Mouse (Mus musculus) forebrain, embryonic 12.5 days (tissue): ENCODE measurements at regions not wholly inside any gene's neighbourhood (a gene's known extent, or its start where the extent isn't known, plus 50 kb on each side); places are given as distances from the start of the nearest gene placed in this dataset.

Experiments used
- ATAC-seq: fragments of 200-750 bp; cut with Nextera tagmentation; 2 replicates; pipeline ENCODE4 v1.8.0; 2017; ENCODE audit warnings: moderate TSS enrichment; ENCODE audit not compliant: low FRiP score
- H3K27ac ChIP-seq: fragments of 300-500 bp; sonication (generic); 2 replicates; pipeline ENCODE4 v1.5.1; 2016; ENCODE audit warnings: mild to moderate bottlenecking
- H3K27me3 ChIP-seq: fragments of 300-500 bp; sonication (generic); 2 replicates; pipeline ENCODE4 v1.6.1; 2016; ENCODE audit warnings: mild to moderate bottlenecking
- H3K36me3 ChIP-seq: fragments of 300-500 bp; sonication (generic); replicated peaks from 2 replicates; pipeline ENCODE4 v1.6.1; 2016; ENCODE audit warnings: mild to moderate bottlenecking
- H3K4me1 ChIP-seq: fragments of 300-500 bp; sonication (generic); 2 replicates; pipeline ENCODE4 v1.6.1; 2016
- H3K4me2 ChIP-seq: fragments of 300-500 bp; sonication (generic); 2 replicates; pipeline ENCODE4 v1.6.1; 2016; ENCODE audit warnings: mild to moderate bottlenecking, moderate library complexity
- H3K4me3 ChIP-seq: fragments of 300-500 bp; sonication (generic); replicated peaks from 2 replicates; pipeline ENCODE4 v1.5.1; 2016; ENCODE audit warnings: mild to moderate bottlenecking
- H3K9ac ChIP-seq: fragments of 300-500 bp; sonication (generic); 2 replicates; pipeline ENCODE4 v1.6.1; 2016; ENCODE audit warnings: mild to moderate bottlenecking
- H3K9me3 ChIP-seq: fragments of 300-500 bp; sonication (generic); 2 replicates; pipeline ENCODE4 v1.6.1; 2016
- WGBS: fragments of 180-500 bp; shearing (Covaris S2); methylation state at CpG from one replicate; pipeline ENCODE4 v1.1.7; 2016; 5-methylcytosine and 5-hydroxymethylcytosine counted together

DNA sequence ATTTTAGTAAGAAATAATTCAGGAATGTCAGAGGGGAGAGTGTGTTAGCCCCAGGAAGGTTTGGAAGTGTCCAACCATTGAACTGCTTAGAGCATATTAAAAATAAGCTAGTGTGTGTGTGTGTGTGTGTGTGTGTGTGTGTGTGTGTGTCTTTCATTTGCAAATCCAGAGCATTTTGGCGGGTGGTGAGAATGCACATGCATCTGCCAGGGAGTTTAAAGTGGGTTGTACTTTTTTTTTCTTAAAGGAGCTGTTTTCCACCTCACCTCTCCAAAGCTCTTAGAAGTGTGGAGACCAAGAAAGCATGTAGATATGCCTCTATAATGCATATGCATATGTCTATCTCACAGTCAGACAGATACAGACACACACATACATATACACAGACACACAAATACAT lies 267.6 kb upstream of the Pfn2 start:
- H3K9ac ChIP-seq: no peak overlapping the region
- H3K4me1 ChIP-seq: peaks cover 7% of the 10 kb centered on the region; the same call in 1 of the 2 replicates
- H3K36me3 ChIP-seq: no peaks in the 10 kb centered on the region
- no peak overlapping the region for H3K4me3 ChIP-seq
- H3K27me3 ChIP-seq: no peaks in the 10 kb centered on the region
- no peak overlapping the region for H3K4me2 ChIP-seq
- 83% methylated on average over 1 of the region's 1 CpGs for WGBS
- ATAC-seq: no peak
- H3K27ac ChIP-seq: no peak overlapping the region
- no peaks in the 10 kb centered on the region for H3K9me3 ChIP-seq

DNA sequence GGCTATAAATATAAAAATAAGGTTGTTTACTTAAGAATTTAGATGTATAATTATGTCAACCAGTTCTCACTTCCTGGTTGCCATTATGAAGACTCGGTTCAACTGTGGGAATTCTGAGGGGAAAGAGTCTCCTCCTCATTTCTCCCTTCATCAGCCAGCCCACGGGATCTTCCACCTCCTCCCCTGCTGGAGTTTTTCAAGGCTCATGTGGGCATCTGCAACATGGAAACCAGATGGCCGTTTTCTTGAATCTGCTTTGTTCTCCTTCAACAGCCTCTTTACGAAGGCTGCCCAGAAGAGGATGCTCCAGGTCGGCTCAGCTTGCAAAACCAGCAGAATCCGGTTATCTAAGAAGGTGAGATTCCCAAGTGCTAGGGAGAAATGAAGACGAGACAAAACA lies 269.0 kb upstream of the Pfn2 start:
- no peak overlapping the region for H3K4me2 ChIP-seq
- no peak for ATAC-seq
- H3K4me3 ChIP-seq: no peak overlapping the region
- H3K27ac ChIP-seq: no peak overlapping the region
- H3K4me1 ChIP-seq: peaks cover 7% of the 10 kb centered on the region; the same call in 1 of the 2 replicates
- H3K9me3 ChIP-seq: no peaks in the 10 kb centered on the region
- H3K27me3 ChIP-seq: no peaks in the 10 kb centered on the region
- no peaks in the 10 kb centered on the region for H3K36me3 ChIP-seq
- no peak overlapping the region for H3K9ac ChIP-seq
- WGBS: 83% methylated on average over 7 of the region's 7 CpGs

DNA sequence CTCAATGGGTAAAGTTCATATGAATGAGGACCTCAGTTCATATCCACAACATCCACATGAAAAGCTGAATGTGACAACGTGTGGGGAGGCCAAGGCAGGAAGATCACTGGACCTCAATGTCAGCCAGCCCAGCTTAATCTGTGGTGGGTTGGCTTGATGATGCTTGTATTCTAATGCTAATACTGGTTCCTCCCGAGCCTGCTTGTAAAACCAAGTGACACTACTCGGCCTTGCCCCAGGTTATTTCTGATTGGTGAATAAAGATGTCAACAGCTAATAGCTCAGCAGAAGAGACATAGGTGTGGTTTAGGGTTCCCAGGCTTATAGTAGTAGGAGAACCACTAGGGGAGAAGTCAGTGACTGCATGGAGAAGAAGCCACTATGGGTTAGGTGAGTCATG lies 272.2 kb upstream of the Pfn2 start:
- no peaks in the 10 kb centered on the region for H3K9me3 ChIP-seq
- no peak overlapping the region for H3K4me2 ChIP-seq
- no peaks in the 10 kb centered on the region for H3K36me3 ChIP-seq
- ATAC-seq: no peak
- 63% methylated on average over 3 of the region's 3 CpGs for WGBS
- H3K9ac ChIP-seq: no peak overlapping the region
- no peak overlapping the region for H3K4me3 ChIP-seq
- H3K4me1 ChIP-seq: no peaks in the 10 kb centered on the region
- H3K27ac ChIP-seq: no peak overlapping the region
- H3K27me3 ChIP-seq: no peaks in the 10 kb centered on the region

DNA sequence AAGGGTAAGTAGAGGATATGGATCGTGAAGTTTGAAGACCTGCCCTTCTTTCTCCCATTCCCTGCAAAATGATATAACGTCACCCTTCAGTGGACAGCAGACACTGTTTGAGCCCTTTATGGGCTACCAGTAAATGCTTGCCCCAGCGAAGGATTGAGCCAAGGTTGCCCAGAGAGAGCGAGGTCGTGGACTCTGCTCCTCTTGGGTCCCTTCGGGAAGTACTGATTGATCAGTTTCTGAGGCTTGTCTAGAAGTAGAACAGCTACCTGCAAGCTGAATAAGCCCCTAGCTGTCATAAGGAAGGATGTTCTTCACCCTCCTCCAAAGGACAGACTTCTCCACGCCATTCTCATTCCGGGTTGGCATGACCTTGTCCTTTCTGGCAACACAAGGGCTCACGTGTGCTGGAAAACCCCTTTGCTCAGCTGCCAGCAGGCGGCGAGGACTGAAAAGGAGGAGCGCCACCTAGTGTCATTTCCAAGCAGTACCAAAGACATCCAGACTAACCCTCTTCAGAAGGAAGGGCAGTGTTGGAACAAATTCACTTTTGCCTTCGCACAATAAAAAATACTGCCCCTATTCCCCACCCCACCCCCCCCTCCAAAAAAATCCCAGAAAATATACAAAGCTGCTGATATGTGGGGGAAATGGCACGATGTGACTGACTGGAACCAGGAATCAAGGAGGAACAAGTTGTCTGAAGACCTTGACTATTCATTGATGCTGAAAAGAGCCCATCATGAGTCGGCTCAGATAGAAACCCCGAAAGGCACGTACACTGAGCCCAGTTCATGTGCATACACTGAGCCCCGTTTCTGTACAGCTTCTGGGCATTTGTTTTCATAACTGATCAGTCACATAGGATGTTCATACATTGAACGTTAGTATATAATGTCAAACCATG lies 274.8 kb upstream of the Pfn2 start:
- peak; percentile 91 for ATAC-seq
- H3K27me3 ChIP-seq: no peaks in the 10 kb centered on the region
- H3K36me3 ChIP-seq: no peaks in the 10 kb centered on the region
- no peak overlapping the region for H3K9ac ChIP-seq
- H3K4me3 ChIP-seq: no peak overlapping the region
- 47% methylated on average over 19 of the region's 19 CpGs for WGBS
- H3K9me3 ChIP-seq: no peaks in the 10 kb centered on the region
- H3K4me2 ChIP-seq: no peak overlapping the region
- no peaks in the 10 kb centered on the region for H3K4me1 ChIP-seq
- no peak overlapping the region for H3K27ac ChIP-seq

DNA sequence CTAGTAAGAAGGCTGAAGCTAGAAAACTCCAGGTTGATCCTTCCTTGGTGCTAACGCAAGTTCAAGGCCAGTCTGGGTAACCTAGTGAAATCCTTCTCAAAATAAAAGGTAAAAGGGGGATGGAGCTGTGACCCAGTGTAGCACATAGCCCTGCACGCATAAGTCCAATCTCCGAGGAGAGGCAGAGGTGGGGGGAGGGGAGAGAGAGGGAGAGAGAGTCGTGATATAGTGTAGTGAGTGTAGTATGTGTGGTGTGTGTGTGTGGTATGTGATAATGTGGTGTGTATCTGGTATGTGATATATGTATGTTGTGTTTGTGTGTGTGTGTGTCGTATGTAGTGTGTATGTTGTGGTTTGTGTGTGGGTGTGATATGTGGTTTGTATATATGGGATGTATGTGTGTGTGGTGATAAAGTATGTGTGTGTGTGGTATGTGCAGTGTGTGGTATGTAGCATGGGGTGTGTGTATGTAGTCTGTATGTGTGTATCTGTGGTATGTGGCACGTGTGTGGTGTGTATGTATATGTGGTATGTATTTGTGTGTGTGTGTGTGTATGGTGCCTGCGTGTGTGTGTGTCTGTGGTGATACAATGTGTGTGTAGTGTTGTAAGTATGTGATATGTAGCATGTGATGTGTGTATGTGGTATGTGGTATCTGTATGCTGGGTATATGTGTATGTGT lies 275.7 kb upstream of the Pfn2 start:
- Histone ChIP-seq H3K36me3 (no peaks in the 10 kb centered on the region), H3K27me3 (no peaks in the 10 kb centered on the region), H3K9me3 (no peaks in the 10 kb centered on the region), H3K4me2 (no peak overlapping the region), H3K4me3 (no peak overlapping the region), H3K27ac (no peak overlapping the region), H3K9ac (no peak overlapping the region), H3K4me1 (no peaks in the 10 kb centered on the region)
- WGBS: 78% methylated on average over 7 of the region's 7 CpGs
- ATAC-seq: peak; percentile 51; the same call in 1 of the 2 replicates

DNA sequence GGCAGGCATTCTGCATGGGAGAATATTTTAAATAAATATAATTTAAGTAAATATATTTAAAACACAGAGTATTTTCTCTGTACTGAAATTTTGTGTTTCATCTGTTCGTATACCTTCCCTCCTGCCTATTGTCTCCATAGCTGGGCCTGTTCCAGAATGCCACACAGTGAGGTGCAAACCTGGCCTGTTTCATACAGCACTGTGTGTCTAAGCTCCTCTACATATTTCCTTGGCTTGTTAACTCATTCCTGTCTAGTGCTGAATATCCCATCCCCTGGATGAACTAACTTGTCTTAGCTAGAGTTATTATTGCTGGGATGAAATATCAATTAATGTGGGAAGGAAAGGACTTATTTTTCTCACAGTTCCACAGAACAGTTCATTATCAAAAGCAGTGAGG lies 277.0 kb upstream of the Pfn2 start:
- no peak overlapping the region for H3K9ac ChIP-seq
- WGBS: 76% methylated on average over 1 of the region's 1 CpGs
- no peaks in the 10 kb centered on the region for H3K27me3 ChIP-seq
- H3K9me3 ChIP-seq: no peaks in the 10 kb centered on the region
- no peaks in the 10 kb centered on the region for H3K4me1 ChIP-seq
- no peak overlapping the region for H3K4me3 ChIP-seq
- no peaks in the 10 kb centered on the region for H3K36me3 ChIP-seq
- H3K27ac ChIP-seq: no peak overlapping the region
- no peak for ATAC-seq
- no peak overlapping the region for H3K4me2 ChIP-seq

DNA sequence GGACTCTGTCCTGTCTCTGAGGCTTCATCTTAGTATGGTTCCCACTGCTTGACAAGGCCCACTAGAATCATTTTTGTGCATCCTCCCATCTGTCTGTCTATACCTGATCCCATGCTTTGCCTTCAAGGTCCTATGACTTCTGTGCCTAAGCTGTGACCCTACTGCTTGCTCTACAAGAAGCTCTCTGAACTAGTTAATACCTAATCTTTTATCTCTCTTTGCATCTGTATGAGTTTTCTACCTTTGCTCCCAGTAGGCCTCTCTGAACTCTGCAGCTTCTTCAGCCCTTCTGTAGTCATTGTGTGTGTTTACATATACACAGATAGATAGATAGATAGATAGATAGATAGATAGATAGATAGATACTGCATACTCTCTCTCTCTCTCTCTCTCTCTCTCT lies 279.1 kb upstream of the Pfn2 start:
- Histone ChIP-seq H3K36me3 (no peaks in the 10 kb centered on the region), H3K27ac (no peak overlapping the region), H3K4me2 (no peak overlapping the region), H3K27me3 (no peaks in the 10 kb centered on the region), H3K9me3 (no peaks in the 10 kb centered on the region), H3K9ac (no peak overlapping the region), H3K4me1 (no peaks in the 10 kb centered on the region), H3K4me3 (no peak overlapping the region)
- ATAC-seq: no peak

DNA sequence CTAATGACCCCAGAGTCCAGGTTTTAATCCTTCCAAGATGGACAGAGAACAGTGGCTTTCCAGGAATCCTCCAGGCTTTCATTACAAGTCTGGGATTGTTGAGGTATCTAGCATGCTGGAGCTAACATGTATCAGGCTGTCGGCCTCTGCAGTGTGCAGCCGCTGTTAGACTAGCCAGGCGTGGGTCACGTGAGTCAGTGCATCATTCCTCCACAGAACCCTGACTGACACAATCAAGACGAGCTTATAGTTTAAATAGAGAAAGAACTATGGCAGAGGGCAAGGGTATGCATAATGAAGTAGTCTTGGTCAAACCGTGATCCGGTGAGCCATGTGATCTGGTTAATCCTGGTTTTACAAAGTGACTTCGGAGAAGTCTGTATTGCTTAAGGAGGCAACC lies 280.2 kb upstream of the Pfn2 start:
- Histone ChIP-seq H3K4me1 (no peaks in the 10 kb centered on the region), H3K9ac (no peak overlapping the region), H3K36me3 (no peaks in the 10 kb centered on the region), H3K27ac (no peak overlapping the region), H3K9me3 (no peaks in the 10 kb centered on the region), H3K4me3 (no peak overlapping the region), H3K4me2 (no peak overlapping the region), H3K27me3 (no peaks in the 10 kb centered on the region)
- 62% methylated on average over 8 of the region's 8 CpGs for WGBS
- ATAC-seq: no peak

DNA sequence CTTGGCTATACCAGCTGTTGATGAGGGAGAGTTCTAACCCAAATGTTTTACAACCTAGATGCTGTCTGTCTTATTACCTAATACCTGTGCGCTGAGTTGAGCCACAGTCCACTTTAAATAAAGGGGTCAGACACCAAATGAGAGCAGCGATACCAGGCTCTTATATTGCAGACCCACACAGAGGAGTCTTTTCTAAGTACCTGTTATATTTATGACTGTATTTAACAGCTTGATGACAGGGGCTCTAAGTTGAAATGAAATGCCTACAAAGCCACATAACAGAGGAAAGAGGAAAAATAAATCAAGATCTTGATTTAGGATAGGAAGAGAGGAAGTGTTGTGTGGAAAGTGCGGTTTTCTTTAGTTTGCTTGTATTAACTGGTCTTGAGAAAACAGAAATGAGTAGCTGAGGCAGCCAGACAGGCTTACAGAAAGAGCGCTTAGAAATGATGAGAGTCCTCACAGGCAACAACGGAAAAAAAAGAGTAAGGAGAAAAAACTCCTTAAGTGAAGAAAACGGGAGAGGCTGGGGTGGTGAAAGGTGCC lies 281.6 kb upstream of the Pfn2 start:
- Histone ChIP-seq H3K4me3 (no peak overlapping the region), H3K27ac (no peak overlapping the region), H3K36me3 (no peaks in the 10 kb centered on the region), H3K9ac (no peak overlapping the region), H3K27me3 (no peaks in the 10 kb centered on the region), H3K4me1 (no peaks in the 10 kb centered on the region), H3K4me2 (no peak overlapping the region), H3K9me3 (no peaks in the 10 kb centered on the region)
- 60% methylated on average over 6 of the region's 6 CpGs for WGBS
- ATAC-seq: no peak

DNA sequence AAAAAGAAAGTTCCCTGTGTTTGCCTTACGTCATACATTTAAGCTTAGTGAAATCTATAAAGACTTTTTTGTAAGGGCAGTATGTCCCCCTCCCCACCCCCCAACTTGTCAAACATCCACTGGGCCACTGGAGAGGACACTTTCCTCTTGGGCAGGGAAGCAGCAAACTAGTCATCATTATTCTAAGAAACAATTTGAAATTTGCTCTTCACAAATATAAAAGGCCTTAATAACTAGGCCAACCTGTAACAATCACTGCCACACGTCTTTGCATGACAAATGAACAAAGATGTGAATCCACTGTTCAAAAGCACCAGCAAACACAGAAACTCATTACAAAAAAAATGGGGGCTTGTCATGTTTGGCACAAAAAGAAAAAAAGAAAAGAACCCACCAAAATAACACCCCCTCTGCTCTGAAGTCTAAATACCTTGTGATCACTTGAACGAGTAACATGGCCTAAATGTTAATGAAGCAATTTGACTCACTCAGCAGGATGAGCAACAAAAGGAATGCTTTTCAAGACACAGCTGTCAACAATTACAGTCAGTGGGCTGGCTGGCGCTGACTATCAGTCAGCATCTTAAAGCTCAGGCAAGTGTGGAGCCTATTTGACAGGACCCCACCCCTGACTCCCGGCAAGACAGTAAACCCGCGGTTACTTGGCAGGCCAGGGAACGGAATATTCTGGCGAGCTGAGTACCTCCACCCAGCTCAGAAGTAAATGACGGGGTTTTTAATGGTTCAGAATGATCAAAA lies 278.7 kb upstream of the Tsc22d2 start:
- H3K4me1 ChIP-seq: peaks cover 7% of the 10 kb centered on the region
- H3K27ac ChIP-seq: no peak overlapping the region
- no peaks in the 10 kb centered on the region for H3K27me3 ChIP-seq
- H3K36me3 ChIP-seq: no peaks in the 10 kb centered on the region
- no peak overlapping the region for H3K9ac ChIP-seq
- peak; percentile 88 for ATAC-seq
- no peak overlapping the region for H3K4me3 ChIP-seq
- no peaks in the 10 kb centered on the region for H3K9me3 ChIP-seq
- WGBS: 20% methylated on average over 10 of the region's 10 CpGs
- H3K4me2 ChIP-seq: no peak overlapping the region

DNA sequence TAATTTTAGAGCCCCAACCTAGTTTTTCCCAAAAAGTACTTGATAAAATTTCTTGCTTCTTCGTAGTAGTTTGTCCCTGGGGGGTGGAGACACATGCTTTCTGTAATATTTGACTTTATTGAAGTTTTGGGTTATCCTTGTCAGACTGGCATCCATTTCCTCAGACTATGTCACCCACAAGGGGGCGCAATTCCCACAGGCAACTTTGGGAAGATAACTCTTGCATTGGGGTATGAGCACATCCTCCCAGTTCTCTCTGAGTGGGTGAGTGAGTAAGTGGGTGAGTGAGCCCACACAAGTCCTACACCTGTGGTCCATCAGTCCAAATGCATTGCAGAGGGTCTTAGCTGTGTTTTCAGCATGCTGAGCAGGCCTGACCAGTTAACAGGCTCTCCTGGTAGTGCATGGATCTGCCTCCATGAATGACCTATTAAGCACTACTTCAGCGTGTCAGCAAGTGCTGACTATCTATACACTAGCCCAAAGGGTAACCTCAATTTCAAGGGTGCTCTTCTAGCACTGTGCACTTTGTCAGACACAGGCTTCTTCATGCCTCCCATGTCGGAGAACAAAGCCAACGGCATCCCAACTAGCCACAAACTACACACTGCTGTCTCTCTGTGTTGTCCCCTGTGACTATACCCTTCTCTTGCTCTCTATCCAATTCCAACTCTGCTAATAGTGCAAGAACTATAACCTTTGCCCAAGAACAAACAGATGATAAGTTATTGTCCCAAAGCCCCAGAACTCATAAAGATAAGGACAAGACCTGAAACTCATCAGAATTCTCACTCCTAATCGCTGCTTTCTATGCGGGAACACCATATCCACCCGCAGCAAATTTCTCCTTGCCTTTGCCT lies 275.6 kb upstream of the Tsc22d2 start:
- WGBS: 79% methylated on average over 8 of the region's 8 CpGs
- H3K4me3 ChIP-seq: no peak overlapping the region
- no peaks in the 10 kb centered on the region for H3K36me3 ChIP-seq
- no peak for ATAC-seq
- H3K9me3 ChIP-seq: no peaks in the 10 kb centered on the region
- no peak overlapping the region for H3K4me2 ChIP-seq
- H3K27ac ChIP-seq: no peak overlapping the region
- no peak overlapping the region for H3K9ac ChIP-seq
- peaks cover 7% of the 10 kb centered on the region for H3K4me1 ChIP-seq
- no peaks in the 10 kb centered on the region for H3K27me3 ChIP-seq
